Mouse (Mus musculus) liver, embryonic 14 days (tissue): Measurements from ENCODE around the gene Lrrc8a. TPM values are rescaled to one million over a fixed set of nuclear protein-coding genes. Genes with fewer than 3 reads are reported as not detected.

Experiments used
- polyA plus RNA-seq: library from polyadenylated mRNA; depleted of rRNA; stranded (reverse); fragments of >200 nt; gene quantifications from 2 replicates; pipeline ENCODE4 v1.2.3, GENCODE M21; 2012; rRNA removed

The Lrrc8a gene
- 3.1 and 3.7 TPM in 2 replicates for polyA plus RNA-seq

GRCm38 (mm10) chr2:30237199-30237880 lies at the start of gene Lrrc8a:
Lrrc8a (plus strand) TSS chr2:30237715.

GRCm38 (mm10) chr2:30205629-30206357 lies 31.7 kb upstream of the Lrrc8a start, which contains the start of gene Kyat1:
Kyat1 (minus strand) TSS chr2:30205847.

GRCm38 (mm10) chr2:30240267-30240666 lies 2.8 kb downstream of the Lrrc8a start, which contains the start of gene Gm28035:
Gm28035 (plus strand) TSS chr2:30240567.

GRCm38 (mm10) chr2:30265767-30266253 lies 28.3 kb downstream of the Lrrc8a start, which contains the start of gene Phyhd1:
Phyhd1 (plus strand) TSS chr2:30266203.

GRCm38 (mm10) chr2:30280743-30281142 lies 43.2 kb downstream of the Lrrc8a start, which contains the start of gene Gm28038:
Gm28038 (plus strand) TSS chr2:30281043.

GRCm38 (mm10) chr2:30286192-30287026 lies 48.9 kb downstream of the Lrrc8a start, which contains the start of the genes Dolk and Nup188:
Dolk (minus strand) TSS chr2:30286334.
Nup188 (plus strand) TSS chr2:30286397.

Other genes with a start within 250 kb of the Lrrc8a start
- 5.2 and 5.7 TPM in 2 replicates for gene Wdr34, start 188.8 kb upstream of the Lrrc8a start, polyA plus RNA-seq
- gene Set, start 180.3 kb upstream of the Lrrc8a start, polyA plus RNA-seq: 185 and 242 TPM in 2 replicates
- gene Pkn3, start 160.0 kb upstream of the Lrrc8a start, polyA plus RNA-seq: 3.1 and 3.2 TPM in 2 replicates
- 21.0 and 25.7 TPM in 2 replicates for gene Zdhhc12, start 144.1 kb upstream of the Lrrc8a start, polyA plus RNA-seq
- 6.6 and 7.7 TPM in 2 replicates for gene Zer1, start 113.1 kb upstream of the Lrrc8a start, polyA plus RNA-seq
- 9.1 and 11.7 TPM in 2 replicates for gene Tbc1d13, start 104.0 kb upstream of the Lrrc8a start, polyA plus RNA-seq
- gene Endog, start 66.2 kb upstream of the Lrrc8a start, polyA plus RNA-seq: 10.4 and 12.0 TPM in 2 replicates
- 21.1 and 21.7 TPM in 2 replicates for gene Spout1, start 59.3 kb upstream of the Lrrc8a start, polyA plus RNA-seq
- 13.0 and 14.4 TPM in 2 replicates for gene Kyat1, start 31.9 kb upstream of the Lrrc8a start, polyA plus RNA-seq
- gene Gm28035, start 2.9 kb downstream of the Lrrc8a start, polyA plus RNA-seq: 0.84 and 0.92 TPM in 2 replicates
- gene Phyhd1, start 28.5 kb downstream of the Lrrc8a start, polyA plus RNA-seq: 15.2 and 18.6 TPM in 2 replicates
- gene Gm28038, start 43.3 kb downstream of the Lrrc8a start, polyA plus RNA-seq: not detected in 2 replicates
- 4.3 and 5.0 TPM in 2 replicates for gene Dolk, start 48.6 kb downstream of the Lrrc8a start, polyA plus RNA-seq
- 12.8 and 17.0 TPM in 2 replicates for gene Nup188, start 48.7 kb downstream of the Lrrc8a start, polyA plus RNA-seq
- gene Sh3glb2, start 121.6 kb downstream of the Lrrc8a start, polyA plus RNA-seq: 19.1 and 20.9 TPM in 2 replicates
- 5.6 and 6.8 TPM in 2 replicates for gene Miga2, start 126.5 kb downstream of the Lrrc8a start, polyA plus RNA-seq
- gene Dolpp1, start 154.5 kb downstream of the Lrrc8a start, polyA plus RNA-seq: 13.3 and 17.3 TPM in 2 replicates
- 12.5 and 14.2 TPM in 2 replicates for gene Crat, start 178.1 kb downstream of the Lrrc8a start, polyA plus RNA-seq
- 61.7 and 77.5 TPM in 2 replicates for gene Ptpa, start 178.3 kb downstream of the Lrrc8a start, polyA plus RNA-seq
- 0.72 and 0.74 TPM in 2 replicates for gene Ier5l, start 236.5 kb downstream of the Lrrc8a start, polyA plus RNA-seq